8 mouse cellular contexts compared by ENCODE assay signal in genomic region chr7:35064286-35065258, GRCm38 (mm10). TPM values are rescaled to one million over a fixed set of nuclear protein-coding genes. Genes with fewer than 3 reads are reported as not detected.
DNase-seq lines count a peak whose midpoint lies in the region; ATAC-seq and TF ChIP-seq lines count a peak whose summit lies in the region.

No protein-coding gene starts in this region.

- H3K9ac ChIP-seq in liver, postnatal 0 days (replicated peaks) = no peak overlapping the region
- H3K9ac ChIP-seq in forebrain, embryonic 16.5 days (replicated peaks; ENCODE audit: low read depth, low read length) = no peak overlapping the region

- H3K27ac ChIP-seq in liver, postnatal 0 days (ENCODE audit: low read depth) = peak overlapping the region; percentile 44
- peak overlapping the region; percentile 13; the same call in 1 of the 2 replicates for H3K27ac ChIP-seq in embryonic fibroblast, embryonic 13.5 days (ENCODE audit: insufficient read depth, low read length)
- H3K27ac ChIP-seq in macrophage = peak overlapping the region; percentile 50
- H3K27ac ChIP-seq in forebrain, embryonic 16.5 days (ENCODE audit: low read length) = no peak overlapping the region

- ATAC-seq in liver, postnatal 0 days = peak; percentile 86
- ATAC-seq in forebrain, embryonic 16.5 days = no peak

- no peaks in the 10 kb centered on the region for H3K4me1 ChIP-seq in liver, postnatal 0 days (ENCODE audit: insufficient read depth)
- H3K4me1 ChIP-seq in embryonic fibroblast, embryonic 13.5 days (ENCODE audit: control insufficient read depth, insufficient read depth, low read length) = no peaks in the 10 kb centered on the region
- H3K4me1 ChIP-seq in forebrain, embryonic 16.5 days (replicated peaks; ENCODE audit: control insufficient read depth, insufficient read depth, low read length) = no peaks in the 10 kb centered on the region

- no peak overlapping the region for H3K4me3 ChIP-seq in liver, postnatal 0 days (ENCODE audit: low read depth, low read length)
- H3K4me3 ChIP-seq in embryonic fibroblast, embryonic 13.5 days (ENCODE audit: insufficient read depth, low read length) = no peak overlapping the region
- H3K4me3 ChIP-seq in macrophage (ENCODE audit: inconsistent target) = no peak overlapping the region
- no peak overlapping the region for H3K4me3 ChIP-seq in forebrain, embryonic 16.5 days (replicated peaks; ENCODE audit: low read length)

- H3K9me3 ChIP-seq in liver, postnatal 0 days (ENCODE audit: low read length) = no peaks in the 10 kb centered on the region
- H3K9me3 ChIP-seq in forebrain, embryonic 16.5 days (ENCODE audit: control insufficient read depth, low read length) = no peaks in the 10 kb centered on the region

- no peaks in the 10 kb centered on the region for H3K27me3 ChIP-seq in liver, postnatal 0 days (ENCODE audit: insufficient read depth, low read length)
- no peaks in the 10 kb centered on the region for H3K27me3 ChIP-seq in forebrain, embryonic 16.5 days (replicated peaks; ENCODE audit: control insufficient read depth, insufficient read depth, low read length)

- TF ChIP-seq EP300 in liver, postnatal 0 days (IDR thresholded peaks at IDR 0.05; ENCODE audit: low read depth) = peak; percentile 72

- 61% methylated on average over 14 of the region's 14 CpGs for WGBS in liver, postnatal 0 days (ENCODE audit: insufficient replicate concordance)
- 43% methylated on average over 14 of the region's 14 CpGs for WGBS in macrophage (ENCODE audit: missing documents)
- WGBS in forebrain, embryonic 16.5 days = 59% methylated on average over 14 of the region's 14 CpGs

- no peak for TF ChIP-seq CTCF in liver, postnatal 0 days (IDR thresholded peaks at IDR 0.05; ENCODE audit: low read depth)
- TF ChIP-seq CTCF in embryonic fibroblast, embryonic 13.5 days (IDR thresholded peaks at IDR 0.05; ENCODE audit: borderline replicate concordance, insufficient read depth, low read length) = no peak

- no peaks in the 10 kb centered on the region for H3K79me2 ChIP-seq in macrophage (ENCODE audit: inconsistent target)

- TF ChIP-seq POLR2A in embryonic fibroblast, embryonic 13.5 days (IDR thresholded peaks at IDR 0.05; ENCODE audit: low read depth, low read length) = no peak

- H3K4me2 ChIP-seq in liver, postnatal 0 days (ENCODE audit: low read depth, low read length) = no peak overlapping the region
- H3K4me2 ChIP-seq in forebrain, embryonic 16.5 days (ENCODE audit: low read length) = no peak overlapping the region

- peak; percentile 67 for DNase-seq in adrenal gland, postnatal 14 days
- DNase-seq in adrenal gland, adult 8-10 months = no peak
- peak; percentile 74 for DNase-seq in liver, postnatal 0 days
- DNase-seq in liver = no peak
- DNase-seq in thymus, postnatal 14 days = no peak

- no peaks in the 10 kb centered on the region for H3K36me3 ChIP-seq in liver, postnatal 0 days (replicated peaks; ENCODE audit: insufficient read depth, low read length)
- H3K36me3 ChIP-seq in macrophage (ENCODE audit: inconsistent target) = no peaks in the 10 kb centered on the region
- no peaks in the 10 kb centered on the region for H3K36me3 ChIP-seq in forebrain, embryonic 16.5 days (ENCODE audit: control insufficient read depth, insufficient read depth)

RNA-seq across cellular contexts. Expression of gene Cebpg, which starts 8.2 kb away (rescaled TPM):
- total RNA-seq in adrenal gland, postnatal 14 days (2021) = 52.4 and 53.7 TPM in 2 replicates
- 10 to 100 TPM; 41.4 to 46.2 (median 44.0) TPM for total RNA-seq in adrenal gland, adult 8-10 months (2022)
- polyA plus RNA-seq in liver, postnatal 0 days (2015; fragmentation: Nextera tagmentation; extraction: Ambion mirVana) = 30.8 and 35.2 TPM in 2 replicates
- 37.7 and 54.7 TPM in 2 replicates for polyA plus RNA-seq in embryonic fibroblast, embryonic 13.5 days (2011; ENCODE audit: insufficient read length, low read depth, missing spikeins)
- 100 to 1,000 TPM in 15 of 26 experiments, 10 to 100 TPM in 11; 32.3 to 227 (median 110) TPM for total RNA-seq in macrophage (2018; cell fraction: chromatin; rRNA removed)
- 10 to 100 TPM; 12.2 to 34.9 (median 26.5) TPM for total RNA-seq in macrophage (2018; cell fraction: cytosol; rRNA removed)
- total RNA-seq in macrophage (2018; cell fraction: nucleus; rRNA removed) = 100 to 1,000 TPM in 11 of 26 experiments, 10 to 100 TPM in 15; 32.5 to 149 (median 83.9) TPM
- polyA plus RNA-seq in macrophage (2018) = 19.8 to 31.4 TPM (median 27.0 TPM) in 3 replicates
- polyA plus RNA-seq in forebrain, embryonic 16.5 days (2015; fragmentation: Nextera tagmentation; extraction: Ambion mirVana) = 48.4 and 54.8 TPM in 2 replicates

RNA-seq across cellular contexts. Expression of gene Cebpa, which starts 54.5 kb away (rescaled TPM):
- 178 and 183 TPM in 2 replicates for total RNA-seq in adrenal gland, postnatal 14 days (2021)
- 100 to 1,000 TPM in 2 of 4 experiments, 10 to 100 TPM in 2; 45.2 to 106 (median 92.9) TPM for total RNA-seq in adrenal gland, adult 8-10 months (2022)
- polyA plus RNA-seq in liver, postnatal 0 days (2015; fragmentation: Nextera tagmentation; extraction: Ambion mirVana) = 20.2 and 34.0 TPM in 2 replicates
- 1.8 and 5.1 TPM in 2 replicates for polyA plus RNA-seq in embryonic fibroblast, embryonic 13.5 days (2011; ENCODE audit: insufficient read length, low read depth, missing spikeins)
- total RNA-seq in macrophage (2018; cell fraction: chromatin; rRNA removed) = 10 to 100 TPM in 6 of 26 experiments, 1 to 10 TPM in 20; 1.4 to 55.1 (median 3.8) TPM
- 100 to 1,000 TPM in 9 of 26 experiments, 10 to 100 TPM in 17; 13.7 to 217 (median 83.3) TPM for total RNA-seq in macrophage (2018; cell fraction: cytosol; rRNA removed)
- 10 to 100 TPM in 24 of 26 experiments, 1 to 10 TPM in 2; 7.7 to 94.0 (median 33.4) TPM for total RNA-seq in macrophage (2018; cell fraction: nucleus; rRNA removed)
- 58.4 to 104 TPM (median 95.9 TPM) in 3 replicates for polyA plus RNA-seq in macrophage (2018)
- polyA plus RNA-seq in forebrain, embryonic 16.5 days (2015; fragmentation: Nextera tagmentation; extraction: Ambion mirVana) = 0.32 and 0.40 TPM in 2 replicates

Comparison
In these comparisons a context has a peak if more than half of its experiments do, and no peak if none do; other contexts are left out.
1. DNase-seq: peak in adrenal gland, postnatal 14 days (single experiment) and liver, postnatal 0 days (single experiment); none in adrenal gland, adult 8-10 months (single experiment), liver (single experiment) and thymus, postnatal 14 days (single experiment).